Mouse (Mus musculus) small intestine, adult 2 months (tissue): ENCODE measurements around the gene Rplp0.

Source experiments
- CTCF ChIP-seq: fragments of 200-500 bp; IDR thresholded peaks from 2 replicates; pipeline ENCODE4 v1.5.1; 2012; ENCODE audit warnings: low read depth, mild to moderate bottlenecking, control low read depth, inconsistent platforms, low read length, moderate library complexity, mixed read lengths; ENCODE audit not compliant: insufficient replicate concordance, insufficient read length; ENCODE audit errors: extremely low read depth
- POLR2A ChIP-seq: fragments of 200-500 bp; IDR thresholded peaks from 2 replicates; pipeline ENCODE4 v1.6.1; 2012; ENCODE audit warnings: low read depth, mild to moderate bottlenecking, control low read depth, inconsistent platforms, low read length, moderate library complexity

DNA sequence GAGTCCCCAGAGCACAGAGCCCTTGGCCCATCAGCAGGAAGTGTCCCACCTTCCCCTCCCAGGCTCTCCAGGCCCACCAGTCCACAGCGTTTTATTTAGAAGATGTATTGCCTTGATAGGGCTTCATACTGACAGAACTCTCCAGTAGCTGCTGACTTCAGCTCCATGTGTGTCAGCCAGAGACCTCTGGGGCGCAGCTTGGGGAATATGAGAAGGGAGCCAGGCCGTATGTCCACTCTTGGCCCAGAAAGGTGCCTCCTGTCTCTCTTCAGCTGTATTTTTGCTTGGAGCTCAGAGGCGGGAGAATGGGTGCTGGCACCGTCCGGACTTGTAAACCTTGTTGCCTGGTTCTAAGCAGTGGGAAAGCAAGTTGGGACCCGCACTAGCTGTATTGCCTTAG is 11.8 kb upstream of the Rplp0 start:
- TF ChIP-seq CTCF (no peak), POLR2A (no peak)
